Mouse (Mus musculus) heart, postnatal 0 days (tissue): Measurements from ENCODE around the gene Galnt17. TPM values are rescaled to one million over a fixed set of nuclear protein-coding genes. Genes with fewer than 3 reads are reported as not detected.

Experiments used
- ATAC-seq: fragments of 200-750 bp; cut with Nextera tagmentation; 2 replicates; pipeline ENCODE4 v1.8.0; 2017; ENCODE audit warnings: low read depth, moderate number of reproducible peaks, moderate library complexity; ENCODE audit not compliant: insufficient read depth
- DNase-seq: peaks from one replicate; pipeline ENCODE4 v3.0.0-alpha.2; 2016; ENCODE audit warnings: low spot score
- H3K27ac ChIP-seq: fragments of 300-500 bp; sonication (generic); 2 replicates; pipeline ENCODE4 v1.5.1; 2014; ENCODE audit warnings: low read depth, mild to moderate bottlenecking
- H3K27me3 ChIP-seq: fragments of 300-500 bp; sonication (generic); 2 replicates; pipeline ENCODE4 v1.6.1; 2014; ENCODE audit warnings: low read length, mixed read lengths; ENCODE audit not compliant: control insufficient read depth, insufficient read depth
- H3K36me3 ChIP-seq: fragments of 300-500 bp; sonication (generic); replicated peaks from 2 replicates; pipeline ENCODE4 v1.6.1; 2014; ENCODE audit warnings: low read length, mixed read lengths; ENCODE audit not compliant: control insufficient read depth, insufficient read depth
- H3K4me1 ChIP-seq: fragments of 300-500 bp; sonication (generic); 2 replicates; pipeline ENCODE4 v1.6.1; 2014; ENCODE audit warnings: antibody characterized with exemption; ENCODE audit not compliant: control insufficient read depth, insufficient read depth
- H3K4me2 ChIP-seq: fragments of 300-500 bp; sonication (generic); 2 replicates; pipeline ENCODE4 v1.6.1; 2014; ENCODE audit warnings: low read depth, mild to moderate bottlenecking, low read length, moderate library complexity
- H3K4me3 ChIP-seq: fragments of 300-500 bp; sonication (generic); 2 replicates; pipeline ENCODE4 v1.5.1; 2014; ENCODE audit warnings: low read depth, low read length
- H3K9ac ChIP-seq: fragments of 300-500 bp; sonication (generic); replicated peaks from 2 replicates; pipeline ENCODE4 v1.6.1; 2014; ENCODE audit warnings: low read depth, low read length, mixed read lengths
- H3K9me3 ChIP-seq: fragments of 300-500 bp; sonication (generic); replicated peaks from 2 replicates; pipeline ENCODE4 v1.6.1; 2016; ENCODE audit warnings: low read length; ENCODE audit not compliant: control insufficient read depth
- CTCF ChIP-seq: IDR thresholded peaks from 2 replicates; pipeline ENCODE4 v1.5.1; 2016; ENCODE audit warnings: antibody characterized with exemption, control low read depth, low read depth
- EP300 ChIP-seq: IDR thresholded peaks from 2 replicates; pipeline ENCODE4 v1.6.1; 2016; ENCODE audit warnings: antibody characterized with exemption, low read depth
- whole genome bisulfite sequencing: fragments of 180-500 bp; shearing (Covaris S2); extraction: QIAGEN DNeasy Blood & Tissue Kit; methylation state at CpG from one replicate; pipeline ENCODE4 v1.1.7; 2014; 5-methylcytosine and 5-hydroxymethylcytosine counted together
- polyA plus RNA-seq: library from polyadenylated mRNA; unstranded; fragments of >200 nt; fragmentation: Nextera tagmentation; extraction: Ambion mirVana; gene quantifications from 2 replicates; pipeline ENCODE4 v1.2.1, GENCODE M21; 2015
- total RNA-seq: library from RNA; depleted of rRNA; stranded (reverse); fragments of >200 nt; gene quantifications from 2 replicates; pipeline ENCODE4 v1.2.3, GENCODE M21; 2014; ENCODE audit warnings: low replicate concordance

The Galnt17 gene
- total and polyA plus RNA-seq, 2 experiments from 2014 or later, result 0.30 to 3.2 TPM

DNA sequence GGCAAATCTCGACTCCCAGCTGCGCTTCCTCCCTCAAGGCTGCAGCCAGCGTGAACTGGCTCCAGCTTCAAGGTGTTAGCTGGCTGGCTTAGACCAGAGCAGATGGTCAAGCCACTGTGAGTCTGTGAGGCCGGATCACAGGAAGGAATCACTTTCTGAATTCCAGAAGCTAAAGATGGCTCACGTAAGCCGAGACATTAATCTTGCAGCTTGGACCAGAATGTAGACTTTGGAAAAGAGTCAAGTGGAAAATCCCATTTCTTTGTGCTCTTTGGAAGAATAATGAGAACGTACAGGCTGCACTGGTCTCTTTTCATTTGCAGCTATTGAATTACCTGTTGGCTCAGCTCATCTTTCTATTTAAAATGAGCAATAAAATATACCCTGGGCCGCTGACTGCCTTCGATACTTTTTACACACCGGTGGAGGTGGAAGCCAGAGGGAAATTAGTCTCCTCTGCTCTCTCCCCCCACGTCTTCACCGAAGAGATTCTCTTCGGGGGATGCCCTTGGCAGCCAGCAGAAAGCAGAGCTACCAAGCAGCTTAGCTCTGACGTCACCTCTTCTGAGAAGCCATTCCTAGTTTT lies 225.1 kb downstream of the Galnt17 start:
- H3K4me1 ChIP-seq, result no peaks in the 10 kb centered on the region
- no peak overlapping the region for H3K9ac ChIP-seq
- no peak overlapping the region for H3K4me2 ChIP-seq
- 55% methylated on average over 14 of the region's 14 CpGs for WGBS
- H3K9me3 ChIP-seq, result no peaks in the 10 kb centered on the region
- TF ChIP-seq EP300 (no peak), CTCF (no peak)
- ATAC-seq (no peak), DNase-seq (no peak)
- no peak overlapping the region for H3K4me3 ChIP-seq
- no peak overlapping the region for H3K27ac ChIP-seq
- H3K27me3 ChIP-seq, result no peaks in the 10 kb centered on the region
- no peaks in the 10 kb centered on the region for H3K36me3 ChIP-seq

DNA sequence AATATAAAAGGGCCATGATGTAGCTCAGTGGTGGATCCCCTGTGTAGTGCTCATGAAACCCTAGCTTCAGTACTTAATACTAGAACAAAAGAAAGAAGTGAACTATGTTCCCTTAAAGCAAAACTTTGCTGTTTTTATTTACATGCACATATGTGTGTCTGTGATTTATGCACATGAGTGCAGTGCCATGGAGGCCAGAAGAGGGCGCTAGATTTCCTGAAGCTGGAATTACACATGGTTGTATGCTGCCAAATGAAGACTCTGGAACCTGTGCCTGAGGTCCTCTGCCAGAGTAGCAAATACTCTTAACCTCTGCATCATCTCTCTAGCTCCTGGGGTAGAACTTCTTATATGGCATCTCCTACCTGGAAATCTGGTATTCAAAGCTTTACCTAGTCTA lies 230.6 kb downstream of the Galnt17 start:
- no peak for ATAC-seq
- TF ChIP-seq CTCF, result no peak
- no peak for TF ChIP-seq EP300
- Histone ChIP-seq H3K4me3 (no peak overlapping the region), H3K27me3 (no peaks in the 10 kb centered on the region), H3K27ac (no peak overlapping the region), H3K4me2 (no peak overlapping the region), H3K36me3 (no peaks in the 10 kb centered on the region), H3K9ac (no peak overlapping the region), H3K9me3 (no peaks in the 10 kb centered on the region), H3K4me1 (no peaks in the 10 kb centered on the region)
- 29% methylated on average over 1 of the region's 1 CpGs for WGBS
- DNase-seq, result no peak

DNA sequence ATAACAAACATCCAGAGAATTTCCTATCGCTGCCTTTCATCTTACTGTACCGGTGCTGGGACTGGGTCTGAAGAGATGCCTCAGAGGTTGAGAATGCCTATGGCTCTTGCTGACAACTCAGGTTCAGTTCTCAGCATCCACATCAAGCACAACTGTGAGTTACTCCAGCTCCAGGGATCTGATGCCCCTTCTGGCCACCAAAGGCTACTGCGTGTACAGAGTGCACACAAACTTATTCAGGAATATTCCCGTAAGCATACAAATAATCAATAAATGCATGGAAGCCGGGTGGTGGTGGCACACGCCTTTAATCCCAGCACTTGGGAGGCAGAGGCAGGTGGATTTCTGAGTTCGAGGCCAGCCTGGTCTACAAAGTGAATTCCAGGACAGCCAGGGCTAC lies 232.5 kb downstream of the Galnt17 start:
- Histone ChIP-seq H3K27me3 (no peaks in the 10 kb centered on the region), H3K9me3 (no peaks in the 10 kb centered on the region), H3K9ac (no peak overlapping the region), H3K4me1 (no peaks in the 10 kb centered on the region), H3K4me3 (no peak overlapping the region), H3K27ac (no peak overlapping the region), H3K4me2 (no peak overlapping the region), H3K36me3 (no peaks in the 10 kb centered on the region)
- TF ChIP-seq EP300 (no peak), CTCF (no peak)
- DNase-seq (no peak), ATAC-seq (no peak)
- WGBS, result 86% methylated on average over 7 of the region's 7 CpGs

DNA sequence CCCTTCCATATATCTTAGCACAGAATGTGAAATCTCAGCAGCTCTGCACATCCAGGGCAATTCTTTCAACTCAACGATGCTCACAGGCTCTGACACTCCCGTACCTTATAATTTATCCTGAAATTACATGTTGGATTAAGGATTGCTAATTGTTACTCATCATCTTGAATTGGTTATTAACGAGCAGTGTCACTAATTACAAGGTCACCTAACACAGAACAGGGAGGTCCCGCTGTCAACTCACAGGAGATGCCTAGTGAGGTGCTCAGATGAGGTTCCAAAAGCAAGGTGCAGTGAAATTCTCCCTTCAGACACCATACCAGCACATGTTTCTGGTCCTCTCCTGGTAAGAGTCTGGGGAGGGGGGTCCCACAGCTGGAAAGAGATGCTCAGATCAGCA lies 234.0 kb downstream of the Galnt17 start:
- H3K9ac ChIP-seq, result no peak overlapping the region
- H3K4me3 ChIP-seq, result no peak overlapping the region
- WGBS, result 69% methylated on average over 4 of the region's 4 CpGs
- H3K36me3 ChIP-seq, result no peaks in the 10 kb centered on the region
- no peaks in the 10 kb centered on the region for H3K27me3 ChIP-seq
- no peaks in the 10 kb centered on the region for H3K4me1 ChIP-seq
- no peak overlapping the region for H3K4me2 ChIP-seq
- H3K27ac ChIP-seq, result no peak overlapping the region
- no peak for DNase-seq
- ATAC-seq, result no peak
- TF ChIP-seq EP300 (no peak), CTCF (no peak)
- H3K9me3 ChIP-seq, result no peaks in the 10 kb centered on the region

DNA sequence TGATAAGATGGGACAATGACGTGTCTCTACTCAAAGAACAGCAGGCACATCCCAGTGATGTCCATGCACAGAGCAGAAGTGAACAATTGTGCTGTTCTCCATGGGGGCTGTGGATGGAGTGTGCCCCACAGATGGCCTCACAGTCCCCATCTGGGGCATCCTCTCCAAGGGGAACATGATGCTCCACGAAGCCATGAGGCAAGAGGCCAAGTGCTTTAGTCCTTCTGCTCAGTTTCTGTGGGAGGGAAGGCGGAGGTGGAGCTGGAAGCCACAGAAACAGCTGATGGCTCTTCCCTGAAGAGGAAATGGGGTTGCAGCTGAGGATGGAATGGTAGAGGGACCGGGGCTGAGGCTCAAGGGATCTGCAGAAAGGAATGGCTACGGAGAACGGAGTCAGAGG lies 243.1 kb downstream of the Galnt17 start:
- TF ChIP-seq EP300, result no peak
- TF ChIP-seq CTCF, result no peak
- Histone ChIP-seq H3K9ac (no peak overlapping the region), H3K27ac (no peak overlapping the region), H3K9me3 (no peaks in the 10 kb centered on the region), H3K4me1 (no peaks in the 10 kb centered on the region), H3K4me2 (no peak overlapping the region), H3K4me3 (no peak overlapping the region), H3K36me3 (no peaks in the 10 kb centered on the region), H3K27me3 (no peaks in the 10 kb centered on the region)
- no peak for ATAC-seq
- DNase-seq, result no peak
- WGBS, result 69% methylated on average over 6 of the region's 6 CpGs

DNA sequence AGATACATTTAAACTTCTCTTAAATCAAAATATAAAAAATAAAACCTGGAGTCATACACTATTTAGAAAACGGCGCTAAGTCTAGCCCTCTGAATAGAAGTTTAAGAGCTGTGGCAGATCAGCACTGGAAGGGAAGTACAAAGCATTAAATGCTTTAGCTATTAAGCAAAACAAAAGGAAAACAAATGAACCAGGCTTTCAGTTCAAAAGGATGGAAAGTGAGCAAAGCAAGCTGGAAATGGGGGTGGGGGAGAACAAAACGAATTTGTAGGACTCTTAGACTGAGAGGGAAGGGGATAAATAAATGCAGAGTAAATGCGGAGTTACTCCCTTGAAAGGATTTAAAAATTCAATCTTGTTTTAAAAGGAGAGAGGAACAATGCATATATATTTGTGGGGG lies 259.8 kb downstream of the Galnt17 start:
- 54% methylated on average over 4 of the region's 4 CpGs for WGBS
- ATAC-seq (no peak), DNase-seq (no peak)
- H3K9me3 ChIP-seq, result no peaks in the 10 kb centered on the region
- TF ChIP-seq EP300 (no peak), CTCF (no peak)
- H3K27me3 ChIP-seq, result no peaks in the 10 kb centered on the region
- no peak overlapping the region for H3K4me2 ChIP-seq
- no peak overlapping the region for H3K27ac ChIP-seq
- no peak overlapping the region for H3K4me3 ChIP-seq
- no peak overlapping the region for H3K9ac ChIP-seq
- no peaks in the 10 kb centered on the region for H3K36me3 ChIP-seq
- H3K4me1 ChIP-seq, result no peaks in the 10 kb centered on the region
